ENCODE assay signal across 7 mouse cellular contexts in genomic region chr16:3127317-3127716, GRCm38 (mm10).
A peak's percentile ranks its signal among the peaks of the same experiment; 100 is the strongest.
DNase-seq lines count a peak whose midpoint lies in the region; ATAC-seq and TF ChIP-seq lines count a peak whose summit lies in the region.
"Not testable (repeated sequence)": the region's sequence is repeated elsewhere in the genome, so short reads cannot be mapped to it uniquely, and the experiment has no call there.

No protein-coding gene starts in this region.

- not testable (repeated sequence) for TF ChIP-seq EP300 in liver, embryonic 14.5 days (IDR thresholded peaks at IDR 0.05; ENCODE audit: low read depth); stomach, postnatal 0 days (optimal IDR thresholded peaks at IDR 0.05)

- not testable (repeated sequence) for H3K4me3 ChIP-seq in hindbrain, embryonic 11.5 days (ENCODE audit: low read depth, low read length); kidney, embryonic 14.5 days (ENCODE audit: low read length); liver, embryonic 14.5 days (ENCODE audit: insufficient read depth in 1 of 2, low read depth in 2 of 2, low read length in 2 of 2); midbrain, postnatal 0 days (ENCODE audit: low read depth, low read length); stomach, postnatal 0 days (ENCODE audit: low read depth, low read length)

- H3K9ac ChIP-seq in hindbrain, embryonic 11.5 days (ENCODE audit: low read depth, low read length); kidney, embryonic 14.5 days (ENCODE audit: low read depth, low read length); liver, embryonic 14.5 days (replicated peaks); midbrain, postnatal 0 days (replicated peaks; ENCODE audit: low read length, poor library complexity, severe bottlenecking); stomach, postnatal 0 days (ENCODE audit: low read length): not testable (repeated sequence)

- DNase-seq in adipocyte (ENCODE audit: low spot score): peak; percentile 2
- DNase-seq in gastrocnemius, postnatal 10 days: peak; percentile 4
- DNase-seq in hindbrain, embryonic 11.5 days (ENCODE audit: low spot score); liver, embryonic 14.5 days (ENCODE audit: low read depth in 3 of 3, low spot score in 3 of 3); midbrain, postnatal 0 days (ENCODE audit: low spot score); stomach, postnatal 0 days (ENCODE audit: low spot score): not testable (repeated sequence)

- H3K27me3 ChIP-seq in hindbrain, embryonic 11.5 days (ENCODE audit: control insufficient read depth, insufficient read depth, low read length); kidney, embryonic 14.5 days (ENCODE audit: control insufficient read depth, insufficient read depth, low read length); liver, embryonic 14.5 days (ENCODE audit: control insufficient read depth, insufficient read depth, low read length); midbrain, postnatal 0 days (ENCODE audit: insufficient read depth, low read length); stomach, postnatal 0 days (ENCODE audit: control insufficient read depth, insufficient read depth, low read length): not testable (repeated sequence)

- not testable (repeated sequence) for H3K4me2 ChIP-seq in hindbrain, embryonic 11.5 days (replicated peaks; ENCODE audit: low read depth, low read length); kidney, embryonic 14.5 days (replicated peaks; ENCODE audit: low read depth, low read length); liver, embryonic 14.5 days (ENCODE audit: low read depth); midbrain, postnatal 0 days (ENCODE audit: low read depth, low read length, poor library complexity, severe bottlenecking); stomach, postnatal 0 days (replicated peaks; ENCODE audit: low read depth)

- 45% methylated on average over 2 of the region's 2 CpGs for WGBS in hindbrain, embryonic 11.5 days
- WGBS in kidney, embryonic 14.5 days: 39% methylated on average over 2 of the region's 2 CpGs
- WGBS in liver, embryonic 14.5 days (ENCODE audit: insufficient replicate concordance): 31% methylated on average over 2 of the region's 2 CpGs
- 41% methylated on average over 2 of the region's 2 CpGs for WGBS in midbrain, postnatal 0 days
- WGBS in stomach, postnatal 0 days: 49% methylated on average over 2 of the region's 2 CpGs

- peak; percentile 62 for ATAC-seq in hindbrain, embryonic 11.5 days (ENCODE audit: low FRiP score)
- ATAC-seq in kidney, embryonic 14.5 days (ENCODE audit: low FRiP score, low TSS enrichment): 0 out of 2 replicates have a peak, but pooled peaks have one; percentile 43
- 0 out of 2 replicates have a peak, but pooled peaks have one; percentile 22 for ATAC-seq in liver, embryonic 14.5 days (ENCODE audit: insufficient read depth)
- 0 out of 2 replicates have a peak, but pooled peaks have one; percentile 65 for ATAC-seq in midbrain, postnatal 0 days (ENCODE audit: low FRiP score)
- 0 out of 2 replicates have a peak, but pooled peaks have one; percentile 40 for ATAC-seq in stomach, postnatal 0 days (ENCODE audit: low FRiP score, low TSS enrichment)

- TF ChIP-seq CTCF in liver, embryonic 14.5 days (IDR thresholded peaks at IDR 0.05; ENCODE audit: low read depth); midbrain, postnatal 0 days (IDR thresholded peaks at IDR 0.05); stomach, postnatal 0 days (IDR thresholded peaks at IDR 0.05; ENCODE audit: low read depth): not testable (repeated sequence)

- H3K27ac ChIP-seq in hindbrain, embryonic 11.5 days (ENCODE audit: low read depth, low read length); kidney, embryonic 14.5 days (ENCODE audit: low read depth, low read length); liver, embryonic 14.5 days; midbrain, postnatal 0 days (ENCODE audit: low read depth, low read length); stomach, postnatal 0 days (replicated peaks): not testable (repeated sequence)

- not testable (repeated sequence) for H3K36me3 ChIP-seq in hindbrain, embryonic 11.5 days (ENCODE audit: control insufficient read depth, insufficient read depth, low read length); kidney, embryonic 14.5 days (ENCODE audit: control insufficient read depth, insufficient read depth, low read length); liver, embryonic 14.5 days (replicated peaks; ENCODE audit: control insufficient read depth, insufficient read depth, low read depth); midbrain, postnatal 0 days (ENCODE audit: insufficient read depth, low read length); stomach, postnatal 0 days (ENCODE audit: control insufficient read depth, insufficient read depth, low read length)

- not testable (repeated sequence) for H3K4me1 ChIP-seq in hindbrain, embryonic 11.5 days (replicated peaks; ENCODE audit: control insufficient read depth, insufficient read depth, low read length); kidney, embryonic 14.5 days (ENCODE audit: control insufficient read depth, insufficient read depth, low read length); liver, embryonic 14.5 days (replicated peaks; ENCODE audit: control insufficient read depth in 2 of 2, insufficient read depth in 2 of 2, low read length in 1 of 2); midbrain, postnatal 0 days (ENCODE audit: insufficient read depth, low read length); stomach, postnatal 0 days (replicated peaks; ENCODE audit: control insufficient read depth, insufficient read depth)

- not testable (repeated sequence) for H3K9me3 ChIP-seq in hindbrain, embryonic 11.5 days (ENCODE audit: control insufficient read depth, low read length); kidney, embryonic 14.5 days (ENCODE audit: control insufficient read depth, low read length); liver, embryonic 14.5 days (ENCODE audit: control insufficient read depth, low read length); midbrain, postnatal 0 days (ENCODE audit: low read length); stomach, postnatal 0 days (ENCODE audit: control insufficient read depth, low read length)
